Mouse (Mus musculus) yolk sac, embryonic 10.5 days (tissue): ENCODE measurements at regions not wholly inside any gene's neighbourhood (a gene's known extent, or its start where the extent isn't known, plus 50 kb on each side); places are given as distances from the start of the nearest gene placed in this dataset.

Experiments used
- DNase-seq: peaks from one replicate; pipeline ENCODE4 v3.0.0-alpha.2; 2017; ENCODE audit warnings: low spot score

GRCm38 (mm10) chr14:59075845-59076745, 66.6 kb downstream of the 1700129C05Rik start:
- DNase-seq: no peak

- DNase-seq: no peak
Observed at GRCm38 (mm10) chr14:59072323-59073039, 70.2 kb downstream of the 1700129C05Rik start.

GRCm38 (mm10) chr14:59070056-59070455, 72.6 kb downstream of the 1700129C05Rik start:
- no peak for DNase-seq

- no peak for DNase-seq
Observed at GRCm38 (mm10) chr14:59066456-59067220, 76.1 kb downstream of the 1700129C05Rik start.

GRCm38 (mm10) chr14:59063221-59063620, 79.5 kb downstream of the 1700129C05Rik start:
- no peak for DNase-seq

GRCm38 (mm10) chr14:59056832-59057231, 85.9 kb downstream of the 1700129C05Rik start:
- no peak for DNase-seq

- DNase-seq: no peak
Observed at GRCm38 (mm10) chr14:59055283-59055682, 87.4 kb downstream of the 1700129C05Rik start.

GRCm38 (mm10) chr14:59052421-59052820, 90.3 kb downstream of the 1700129C05Rik start:
- no peak for DNase-seq

- DNase-seq: no peak
Observed at GRCm38 (mm10) chr14:59051478-59051879, 91.2 kb downstream of the 1700129C05Rik start.

- no peak for DNase-seq
Observed at GRCm38 (mm10) chr14:59045687-59046086, 97.0 kb downstream of the 1700129C05Rik start.

- no peak for DNase-seq
Observed at GRCm38 (mm10) chr14:59045235-59045634, 97.5 kb downstream of the 1700129C05Rik start.

- DNase-seq: no peak
Observed at GRCm38 (mm10) chr14:59042152-59042551, 100.5 kb downstream of the 1700129C05Rik start.

- peak; percentile 76 for DNase-seq
Observed at GRCm38 (mm10) chr14:59025757-59026156, 116.9 kb downstream of the 1700129C05Rik start.

- no peak for DNase-seq
Observed at GRCm38 (mm10) chr14:59009534-59009933, 133.2 kb downstream of the 1700129C05Rik start.

- DNase-seq: no peak
Observed at GRCm38 (mm10) chr14:58999106-58999778, 143.5 kb downstream of the 1700129C05Rik start.

- DNase-seq: no peak
Observed at GRCm38 (mm10) chr14:58994994-58995393, 147.7 kb downstream of the 1700129C05Rik start.

- DNase-seq: no peak
Observed at GRCm38 (mm10) chr14:58989644-58990217, 153.0 kb downstream of the 1700129C05Rik start.

GRCm38 (mm10) chr14:58987688-58988087, 155.0 kb downstream of the 1700129C05Rik start:
- DNase-seq: no peak

GRCm38 (mm10) chr14:58985838-58986237, 156.9 kb downstream of the 1700129C05Rik start:
- no peak for DNase-seq

GRCm38 (mm10) chr14:58976791-58977190, 165.9 kb downstream of the 1700129C05Rik start:
- DNase-seq: no peak

- no peak for DNase-seq
Observed at GRCm38 (mm10) chr14:58969248-58969647, 173.4 kb downstream of the 1700129C05Rik start.
